Mouse (Mus musculus) T-helper 17 cell (primary cell): ENCODE measurements at regions not wholly inside any gene's neighbourhood (a gene's known extent, or its start where the extent isn't known, plus 50 kb on each side); places are given as distances from the start of the nearest gene placed in this dataset.

Experiments used
- in situ Hi-C, 2 experiments: fragments of 300-600 bp; cut with MboI, MseI; formaldehyde crosslinking; loops; 1 replicate in 1 of 2; 2 replicates in 1 of 2; pipeline ENCODE4 v1.15.1; 2025; ENCODE audit warnings: high pct_unique_total_duplicates in 2 of 2

- in situ Hi-C loops: no loop called here
Measured at GRCm38 (mm10) chr15:51254143-51254542, 2630.6 kb upstream of the Gm7489 start.

GRCm38 (mm10) chr15:51255203-51255615 is 2629.5 kb upstream of the Gm7489 start:
- in situ Hi-C loops: no loop called here

GRCm38 (mm10) chr15:51256681-51257080 is 2628.0 kb upstream of the Gm7489 start:
- in situ Hi-C loops: no loop called here

DNA sequence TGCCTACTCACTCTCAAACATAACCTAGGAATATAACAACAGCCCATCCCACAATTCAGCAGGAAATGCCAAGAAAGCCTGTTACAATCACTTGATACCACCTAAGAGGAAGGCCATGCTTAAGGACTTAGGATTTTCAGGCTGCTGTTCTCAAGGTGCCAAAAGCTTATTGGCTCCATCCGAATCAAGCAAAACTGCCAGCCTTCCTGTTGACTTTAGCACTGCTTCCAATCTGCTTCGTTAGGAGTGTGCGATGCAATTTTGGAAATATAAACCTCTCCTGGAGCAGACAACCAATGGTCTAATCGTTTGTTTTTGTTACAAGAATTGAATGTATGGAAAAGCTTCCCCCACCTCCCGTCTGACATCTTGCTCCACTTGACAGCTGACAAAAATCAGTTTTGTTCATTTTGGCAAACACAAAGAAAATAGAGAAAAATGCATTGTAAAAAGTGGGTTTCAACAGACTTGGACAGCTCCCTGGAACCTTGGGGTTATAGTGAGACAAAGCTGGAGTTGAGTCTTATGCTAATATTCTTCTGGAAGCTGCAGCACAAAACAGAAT is 2620.0 kb upstream of the Gm7489 start:
- in situ Hi-C loops: no loop called here

DNA sequence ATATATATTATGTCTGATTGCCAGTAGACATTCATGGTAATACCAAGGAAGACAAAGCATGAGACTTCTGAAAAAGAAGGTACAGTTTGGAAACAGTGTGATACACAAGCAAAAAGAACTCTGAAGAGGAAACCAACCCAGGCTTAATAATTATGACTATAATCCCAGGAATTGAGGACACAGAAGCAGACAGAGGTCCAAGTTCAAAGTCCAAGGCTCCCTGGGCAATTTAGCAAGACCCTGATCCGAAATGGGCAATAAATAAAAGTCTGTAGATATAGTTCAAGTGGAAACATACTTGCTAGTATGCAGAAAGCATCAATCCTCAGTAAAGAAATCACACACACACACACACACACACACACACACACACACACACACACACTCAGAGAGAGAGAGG is 2618.7 kb upstream of the Gm7489 start:
- in situ Hi-C loops: no loop called here

DNA sequence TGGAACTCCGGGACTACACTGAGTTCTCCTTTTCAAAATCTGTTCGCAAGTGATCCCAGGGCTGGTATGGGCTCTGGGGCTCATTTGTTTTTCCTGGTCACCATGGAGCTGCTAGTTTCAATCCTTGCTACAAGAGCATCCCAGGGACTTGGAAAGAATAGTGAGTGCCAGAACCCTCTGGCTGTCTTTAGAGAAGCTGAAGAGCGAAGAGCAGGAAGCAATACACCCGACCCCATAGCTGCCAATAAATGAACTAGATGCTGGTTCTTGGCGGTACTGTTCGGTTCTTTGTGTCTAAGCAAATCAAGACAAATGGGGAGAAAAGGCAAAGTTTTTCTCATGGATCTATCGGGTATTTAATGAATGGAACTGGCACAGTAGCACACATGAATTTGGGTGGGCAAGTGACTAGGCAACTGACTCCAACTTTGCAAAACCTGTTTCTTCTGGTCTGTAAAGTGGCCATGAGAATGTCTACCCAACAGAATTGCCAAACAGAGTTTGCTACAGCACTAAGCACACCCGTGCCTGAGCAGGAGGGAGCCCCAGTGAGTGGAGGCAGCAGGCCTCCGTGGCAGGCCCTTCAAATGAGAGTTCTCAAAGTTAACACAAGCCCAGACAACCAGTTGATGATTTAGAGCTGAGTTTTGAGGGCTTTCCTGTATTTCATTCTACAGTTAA is 2612.9 kb upstream of the Gm7489 start:
- in situ Hi-C loops: no loop called here

- in situ Hi-C loops: no loop called here
Measured at GRCm38 (mm10) chr15:51285334-51285733, 2599.4 kb upstream of the Gm7489 start.

- in situ Hi-C loops: no loop called here
Measured at GRCm38 (mm10) chr15:51286352-51286751, 2598.4 kb upstream of the Gm7489 start.

- in situ Hi-C loops: no loop called here
Measured at GRCm38 (mm10) chr15:51288911-51289432, 2595.7 kb upstream of the Gm7489 start.

GRCm38 (mm10) chr15:51289916-51290315 is 2594.8 kb upstream of the Gm7489 start:
- in situ Hi-C loops: no loop called here

DNA sequence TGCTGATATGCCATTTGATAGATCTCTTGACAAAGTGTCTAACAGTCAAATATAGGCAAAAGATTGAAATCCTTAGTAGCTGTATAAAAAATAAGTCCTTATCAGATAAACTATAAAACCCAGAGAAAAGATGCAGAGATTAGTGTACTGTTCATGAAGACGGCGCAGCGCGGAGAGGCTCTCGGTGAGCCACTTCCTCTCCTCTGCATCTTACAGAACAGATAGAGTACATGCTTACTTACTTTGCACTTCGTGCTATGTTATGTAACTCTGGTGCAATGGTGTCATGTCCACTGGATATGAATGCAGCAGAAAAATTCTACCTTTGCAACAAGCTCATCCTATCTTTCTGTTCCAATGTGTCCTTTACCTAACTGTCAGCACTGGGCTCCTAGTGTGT is 2593.5 kb upstream of the Gm7489 start:
- in situ Hi-C loops: no loop called here

DNA sequence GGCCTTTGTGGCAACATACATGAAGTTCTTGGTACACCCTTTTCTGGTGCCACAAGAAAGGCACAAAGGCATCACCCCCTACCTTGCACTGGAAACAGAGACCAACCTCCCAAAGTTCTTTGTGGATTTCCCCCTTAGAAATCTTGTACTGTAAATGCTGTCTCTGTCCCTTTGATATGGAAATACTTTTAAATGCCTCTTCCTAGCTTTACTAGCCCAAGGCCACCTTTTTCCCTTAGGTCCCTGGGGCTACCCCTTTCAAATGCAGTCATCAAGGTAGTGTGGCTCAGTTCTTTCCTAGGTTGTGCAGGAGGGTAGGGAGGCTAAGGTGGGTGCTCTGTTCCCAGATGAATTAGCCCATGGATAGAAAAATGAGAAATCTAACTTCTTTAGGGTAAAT is 2587.9 kb upstream of the Gm7489 start:
- in situ Hi-C loops: no loop called here

- in situ Hi-C loops: loop anchor here in 1 of 2 experiments (10.0 kb wide), 1 partner anchor 187 kb away; no protein-coding TSS in a partner anchor
Measured at GRCm38 (mm10) chr15:51318072-51318471, 2566.6 kb upstream of the Gm7489 start.

- in situ Hi-C loops: loop anchor here in 1 of 2 experiments (10.0 kb wide), 1 partner anchor 186 kb away; no protein-coding TSS in a partner anchor
Measured at GRCm38 (mm10) chr15:51318760-51319159, 2565.9 kb upstream of the Gm7489 start.

DNA sequence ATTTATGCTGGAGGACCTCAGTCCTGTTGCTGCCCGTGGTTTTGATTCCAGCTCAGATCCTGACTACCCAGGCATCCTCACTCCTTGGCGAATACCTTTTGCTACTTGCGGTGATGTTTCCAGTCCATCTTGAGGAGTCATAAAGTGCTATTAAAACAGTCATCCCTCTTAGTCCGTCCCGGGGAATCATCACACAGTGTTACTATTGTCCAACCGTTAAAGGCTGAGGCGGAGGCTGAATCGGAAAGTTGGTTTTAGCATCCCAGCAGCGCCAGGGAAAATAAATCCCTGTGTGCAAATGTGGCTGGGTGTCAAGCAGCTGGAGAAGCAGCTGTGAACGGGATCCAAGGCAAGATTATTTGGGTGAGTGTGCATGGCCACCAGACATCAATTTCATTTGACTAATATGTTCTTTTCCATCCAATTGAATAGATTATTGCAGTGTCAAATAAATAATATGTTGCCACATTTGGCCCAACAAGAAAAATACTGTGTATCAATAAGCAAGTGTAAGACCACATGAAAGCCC is 2564.3 kb upstream of the Gm7489 start:
- in situ Hi-C loops: no loop called here

- in situ Hi-C loops: no loop called here
Measured at GRCm38 (mm10) chr15:51323284-51323683, 2561.4 kb upstream of the Gm7489 start.

- in situ Hi-C loops: no loop called here
Measured at GRCm38 (mm10) chr15:51324211-51324610, 2560.5 kb upstream of the Gm7489 start.

- in situ Hi-C loops: no loop called here
Measured at GRCm38 (mm10) chr15:51327702-51328101, 2557.0 kb upstream of the Gm7489 start.

- in situ Hi-C loops: no loop called here
Measured at GRCm38 (mm10) chr15:51336441-51336840, 2548.3 kb upstream of the Gm7489 start.

DNA sequence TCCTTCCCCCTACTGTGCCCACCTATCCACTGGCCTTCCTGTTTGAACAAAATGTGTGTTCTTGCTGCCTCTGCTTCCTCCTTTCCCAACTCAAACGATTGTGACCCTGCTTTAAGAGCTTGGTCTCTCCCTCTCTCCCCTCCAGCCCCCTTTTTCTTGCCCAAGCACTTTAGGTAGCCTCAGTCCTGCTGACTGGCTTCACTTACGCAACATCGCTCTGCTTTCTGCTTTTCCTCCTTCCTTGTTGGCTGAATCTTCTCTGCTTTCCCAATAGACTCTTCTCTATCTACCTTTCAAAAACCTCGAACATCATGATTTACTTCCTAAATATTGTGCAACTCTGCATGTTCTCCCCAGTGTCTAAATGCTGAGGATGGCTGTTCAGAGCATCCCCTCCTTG is 2538.4 kb upstream of the Gm7489 start:
- in situ Hi-C loops: no loop called here

DNA sequence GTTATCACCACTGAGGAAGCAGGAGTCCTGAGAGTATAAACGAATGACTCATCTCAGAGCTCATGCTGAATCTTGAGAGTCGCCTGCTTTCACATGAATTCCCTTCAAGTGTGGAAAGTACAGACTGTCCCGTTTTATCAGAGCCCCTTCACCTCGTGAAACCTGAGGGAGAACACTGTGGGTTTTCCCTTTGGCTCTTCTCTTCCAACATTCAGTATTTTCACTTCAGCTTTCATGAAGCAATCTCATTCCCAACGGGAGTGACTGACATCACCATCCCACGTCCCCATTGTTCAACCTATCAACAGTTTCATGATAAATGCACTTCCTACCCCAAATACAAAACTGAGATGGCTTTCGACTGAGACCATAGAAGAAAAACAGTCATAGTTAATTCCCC is 2521.3 kb upstream of the Gm7489 start:
- in situ Hi-C loops: no loop called here

DNA sequence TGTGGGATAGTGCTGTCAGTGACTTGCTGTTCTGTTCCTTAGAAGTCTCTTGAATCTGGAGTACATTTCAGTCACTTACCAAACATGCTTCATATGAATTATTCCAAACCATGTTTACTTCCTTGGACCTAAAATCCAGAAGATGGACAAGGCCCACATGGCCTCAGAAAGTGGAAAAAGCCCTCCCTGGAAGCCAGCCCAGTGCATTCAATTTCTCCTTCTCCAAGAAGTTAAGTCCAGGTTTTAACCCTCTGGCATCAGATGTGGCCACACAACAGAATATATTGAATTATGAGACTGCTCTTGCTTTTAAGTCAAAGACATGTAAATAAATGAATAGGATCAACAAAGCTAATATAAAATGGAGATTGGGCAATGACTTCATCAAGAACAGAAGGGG is 2513.5 kb upstream of the Gm7489 start:
- in situ Hi-C loops: no loop called here

GRCm38 (mm10) chr15:51390383-51390782 is 2494.3 kb upstream of the Gm7489 start:
- in situ Hi-C loops: no loop called here
